21 mouse cellular contexts compared by ENCODE assay signal in the genomic region with DNA sequence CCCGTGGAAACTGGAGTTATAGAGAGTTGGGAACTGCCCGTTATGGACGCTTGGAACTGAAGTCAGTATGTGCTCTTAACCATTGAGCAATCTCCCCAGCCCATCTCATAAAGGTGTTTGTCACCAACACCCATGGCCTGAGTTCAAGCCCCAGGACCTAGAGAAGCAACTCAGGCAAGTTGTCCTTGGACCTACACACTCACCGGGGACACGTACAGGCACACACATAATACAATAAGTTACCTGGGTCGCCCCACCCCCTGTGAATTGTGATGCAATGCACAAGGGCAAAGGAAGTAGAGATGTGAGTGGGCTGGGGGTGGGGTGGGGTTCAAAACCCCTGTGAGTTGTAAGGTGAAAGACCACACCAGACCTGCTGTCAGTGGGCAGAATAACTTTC. TPM values are rescaled to one million over a fixed set of nuclear protein-coding genes. Genes with fewer than 3 reads are reported as not detected.
DNase-seq lines count a peak whose midpoint lies in the region; ATAC-seq and TF ChIP-seq lines count a peak whose summit lies in the region.
"Had no signal": no experiment of that assay in that cellular context is flagged by ENCODE, and none has a peak within 500 bp of the region (broad histone marks: within the 10 kb centered on the region; RNA-seq: fewer than 3 reads in every experiment).

No protein-coding gene starts in this region.

- DNase-seq in kidney, adult 11 months: no peak
- DNase-seq in yolk sac, embryonic 10.5 days (ENCODE audit: low spot score): peak; percentile 83
- DNase-seq in lung, postnatal 0 days (ENCODE audit: low spot score): no peak
- no peak for DNase-seq in cerebellum, postnatal 36 days
- DNase-seq: cerebellum, adult 8-10 months; gastrocnemius, postnatal 36 days; kidney, postnatal 10 days; right cerebral cortex, postnatal 4 days had no signal

- H3K27ac ChIP-seq in kidney, embryonic 16.5 days (ENCODE audit: low read length): no peak overlapping the region; the same call in 1 of the 2 replicates
- no peak overlapping the region for H3K27ac ChIP-seq in intestine, embryonic 16.5 days (ENCODE audit: low read length)
- H3K27ac ChIP-seq in liver, embryonic 12.5 days: peak overlapping the region; percentile 16
- no peak overlapping the region for H3K27ac ChIP-seq in lung, postnatal 0 days (ENCODE audit: low read length)
- H3K27ac ChIP-seq: hindbrain, embryonic 14.5 days; lung, embryonic 15.5 days; macrophage had no signal

- H3K36me3 ChIP-seq in kidney, embryonic 16.5 days (ENCODE audit: insufficient read depth, low read length): no peaks in the 10 kb centered on the region
- no peaks in the 10 kb centered on the region for H3K36me3 ChIP-seq in intestine, embryonic 16.5 days (ENCODE audit: control insufficient read depth, insufficient read depth, low read length)
- H3K36me3 ChIP-seq in liver, embryonic 12.5 days: no peaks in the 10 kb centered on the region
- H3K36me3 ChIP-seq in lung, postnatal 0 days (ENCODE audit: insufficient read depth, low read length): no peaks in the 10 kb centered on the region
- H3K36me3 ChIP-seq: heart, embryonic 12.5 days; lung, embryonic 15.5 days had no signal

- H3K4me1 ChIP-seq in kidney, embryonic 16.5 days (ENCODE audit: insufficient read depth, low read length): no peaks in the 10 kb centered on the region; the same call in 1 of the 2 replicates
- no peaks in the 10 kb centered on the region; the same call in 1 of the 2 replicates for H3K4me1 ChIP-seq in intestine, embryonic 16.5 days (ENCODE audit: control insufficient read depth, insufficient read depth, low read length)
- H3K4me1 ChIP-seq in liver, embryonic 12.5 days: peaks cover 46% of the 10 kb centered on the region
- H3K4me1 ChIP-seq in lung, postnatal 0 days (ENCODE audit: insufficient read depth, low read depth, low read length): peaks cover 7% of the 10 kb centered on the region; the same call in 1 of the 2 replicates

- no peak overlapping the region for H3K4me2 ChIP-seq in kidney, embryonic 16.5 days (replicated peaks; ENCODE audit: low read depth, low read length)
- no peak overlapping the region for H3K4me2 ChIP-seq in intestine, embryonic 16.5 days (ENCODE audit: low read depth, low read length)
- H3K4me2 ChIP-seq in liver, embryonic 12.5 days: no peak overlapping the region
- H3K4me2 ChIP-seq in lung, postnatal 0 days (replicated peaks; ENCODE audit: low read depth, low read length): no peak overlapping the region
- H3K4me2 ChIP-seq: heart, embryonic 12.5 days; hindbrain, embryonic 14.5 days; lung, embryonic 15.5 days; midbrain, embryonic 11.5 days had no signal

- no peaks in the 10 kb centered on the region for H3K27me3 ChIP-seq in kidney, embryonic 16.5 days (ENCODE audit: insufficient read depth, low read length)
- no peaks in the 10 kb centered on the region for H3K27me3 ChIP-seq in intestine, embryonic 16.5 days (replicated peaks; ENCODE audit: control insufficient read depth, insufficient read depth, low read length)
- H3K27me3 ChIP-seq in liver, embryonic 12.5 days (replicated peaks): no peaks in the 10 kb centered on the region
- H3K27me3 ChIP-seq in lung, postnatal 0 days (replicated peaks; ENCODE audit: insufficient read depth, low read length): no peaks in the 10 kb centered on the region
- H3K27me3 ChIP-seq: CH12.LX; heart, embryonic 12.5 days; lung, embryonic 15.5 days had no signal

- 86% methylated on average over 6 of the region's 6 CpGs for WGBS in kidney, embryonic 16.5 days
- 77% methylated on average over 6 of the region's 6 CpGs for WGBS in intestine, embryonic 16.5 days
- 76% methylated on average over 6 of the region's 6 CpGs for WGBS in liver, embryonic 12.5 days (ENCODE audit: insufficient replicate concordance)
- 74% methylated on average over 6 of the region's 6 CpGs for WGBS in lung, postnatal 0 days

- no peak overlapping the region for H3K4me3 ChIP-seq in kidney, embryonic 16.5 days (ENCODE audit: low read length)
- H3K4me3 ChIP-seq in intestine, embryonic 16.5 days (ENCODE audit: low read length): no peak overlapping the region
- no peak overlapping the region for H3K4me3 ChIP-seq in liver, embryonic 12.5 days
- H3K4me3 ChIP-seq in lung, postnatal 0 days (ENCODE audit: low read depth, low read length): no peak overlapping the region
- H3K4me3 ChIP-seq: heart, embryonic 12.5 days; lung, embryonic 15.5 days had no signal

- ATAC-seq in kidney, embryonic 16.5 days (ENCODE audit: low FRiP score, low TSS enrichment): 0 out of 2 replicates have a peak, but pooled peaks have one; percentile 5
- ATAC-seq in intestine, embryonic 16.5 days: peak; percentile 41
- ATAC-seq in liver, embryonic 12.5 days: peak; percentile 40
- ATAC-seq in lung, postnatal 0 days: no peak
- ATAC-seq in frontal cortex, adult (ENCODE audit: low TSS enrichment): no peak
- ATAC-seq: forebrain, embryonic 14.5 days had no signal

- H3K9me3 ChIP-seq in kidney, embryonic 16.5 days (ENCODE audit: low read length): no peaks in the 10 kb centered on the region
- no peaks in the 10 kb centered on the region for H3K9me3 ChIP-seq in intestine, embryonic 16.5 days (ENCODE audit: control insufficient read depth, low read length)
- H3K9me3 ChIP-seq in liver, embryonic 12.5 days (replicated peaks): no peaks in the 10 kb centered on the region
- H3K9me3 ChIP-seq in lung, postnatal 0 days (ENCODE audit: low read length): no peaks in the 10 kb centered on the region
- H3K9me3 ChIP-seq: heart, embryonic 12.5 days; lung, embryonic 15.5 days had no signal

- TF ChIP-seq CTCF in lung, postnatal 0 days (IDR thresholded peaks at IDR 0.05): no peak

- no peak overlapping the region for H3K9ac ChIP-seq in kidney, embryonic 16.5 days (replicated peaks; ENCODE audit: low read length)
- H3K9ac ChIP-seq in intestine, embryonic 16.5 days (ENCODE audit: low read depth, low read length): no peak overlapping the region
- H3K9ac ChIP-seq in liver, embryonic 12.5 days: no peak overlapping the region
- no peak overlapping the region for H3K9ac ChIP-seq in lung, postnatal 0 days (replicated peaks; ENCODE audit: low read depth)
- H3K9ac ChIP-seq: heart, embryonic 12.5 days; hindbrain, embryonic 14.5 days; lung, embryonic 15.5 days had no signal

- no peak for TF ChIP-seq EP300 in lung, postnatal 0 days (IDR thresholded peaks at IDR 0.05)

RNA-seq across cellular contexts. Expression of a gene that starts 5.2 kb away (rescaled TPM):
- polyA plus RNA-seq in kidney, embryonic 16.5 days (2015; fragmentation: Nextera tagmentation; extraction: Ambion mirVana): 1.6 and 2.2 TPM in 2 replicates
- polyA plus RNA-seq in intestine, embryonic 16.5 days (2015; fragmentation: Nextera tagmentation; extraction: Ambion mirVana): 2.6 and 8.3 TPM in 2 replicates
- polyA plus RNA-seq in liver, embryonic 12.5 days (2016; fragmentation: Nextera tagmentation; extraction: Ambion mirVana): 15.4 and 18.1 TPM in 2 replicates
- polyA plus RNA-seq in lung, postnatal 0 days (2015; fragmentation: Nextera tagmentation; extraction: Ambion mirVana): 0.38 and 0.88 TPM in 2 replicates
- polyA plus RNA-seq: forebrain, embryonic 14.5 days; hindbrain, embryonic 14.5 days; intestine, embryonic 14.5 days; limb, embryonic 11.5 days; macrophage; midbrain, embryonic 11.5 days had no signal

RNA-seq across cellular contexts. Expression of a gene that starts 5.3 kb away (rescaled TPM):
- 1.1 TPM in 1 of 2 replicates, not detected in the other for polyA plus RNA-seq in kidney, embryonic 16.5 days (2015; fragmentation: Nextera tagmentation; extraction: Ambion mirVana)
- not detected in 2 replicates for polyA plus RNA-seq in intestine, embryonic 16.5 days (2015; fragmentation: Nextera tagmentation; extraction: Ambion mirVana)
- polyA plus RNA-seq in liver, embryonic 12.5 days (2016; fragmentation: Nextera tagmentation; extraction: Ambion mirVana): 2.7 and 4.9 TPM in 2 replicates
- polyA plus RNA-seq in lung, postnatal 0 days (2015; fragmentation: Nextera tagmentation; extraction: Ambion mirVana): not detected in 2 replicates
- polyA plus RNA-seq: forebrain, embryonic 14.5 days; heart, embryonic 12.5 days; hindbrain, embryonic 14.5 days; intestine, embryonic 14.5 days; limb, embryonic 11.5 days; lung, embryonic 15.5 days; macrophage; midbrain, embryonic 11.5 days had no signal

RNA-seq across cellular contexts. Expression of a gene that starts 5.9 kb away (rescaled TPM):
- polyA plus RNA-seq in kidney, embryonic 16.5 days (2015; fragmentation: Nextera tagmentation; extraction: Ambion mirVana): 13.4 and 16.1 TPM in 2 replicates
- polyA plus RNA-seq in intestine, embryonic 16.5 days (2015; fragmentation: Nextera tagmentation; extraction: Ambion mirVana): 39.5 and 43.2 TPM in 2 replicates
- 190 and 197 TPM in 2 replicates for polyA plus RNA-seq in liver, embryonic 12.5 days (2016; fragmentation: Nextera tagmentation; extraction: Ambion mirVana)
- polyA plus RNA-seq in lung, postnatal 0 days (2015; fragmentation: Nextera tagmentation; extraction: Ambion mirVana): 61.1 and 63.8 TPM in 2 replicates

RNA-seq across cellular contexts. Expression of a gene that starts 8.8 kb away (rescaled TPM):
- 2.8 and 4.7 TPM in 2 replicates for polyA plus RNA-seq in kidney, embryonic 16.5 days (2015; fragmentation: Nextera tagmentation; extraction: Ambion mirVana)
- polyA plus RNA-seq in intestine, embryonic 16.5 days (2015; fragmentation: Nextera tagmentation; extraction: Ambion mirVana): 463 and 798 TPM in 2 replicates
- 389 and 406 TPM in 2 replicates for polyA plus RNA-seq in liver, embryonic 12.5 days (2016; fragmentation: Nextera tagmentation; extraction: Ambion mirVana)
- polyA plus RNA-seq in lung, postnatal 0 days (2015; fragmentation: Nextera tagmentation; extraction: Ambion mirVana): 4.2 and 4.9 TPM in 2 replicates
- polyA plus RNA-seq: forebrain, embryonic 14.5 days; hindbrain, embryonic 14.5 days; midbrain, embryonic 11.5 days had no signal

RNA-seq across cellular contexts. Expression of a gene that starts 12.5 kb away (rescaled TPM):
- polyA plus RNA-seq in kidney, embryonic 16.5 days (2015; fragmentation: Nextera tagmentation; extraction: Ambion mirVana): 291 and 312 TPM in 2 replicates
- polyA plus RNA-seq in intestine, embryonic 16.5 days (2015; fragmentation: Nextera tagmentation; extraction: Ambion mirVana): 314 and 355 TPM in 2 replicates
- polyA plus RNA-seq in liver, embryonic 12.5 days (2016; fragmentation: Nextera tagmentation; extraction: Ambion mirVana): 1,254 and 1,289 TPM in 2 replicates
- 768 and 1,006 TPM in 2 replicates for polyA plus RNA-seq in lung, postnatal 0 days (2015; fragmentation: Nextera tagmentation; extraction: Ambion mirVana)

Comparison
In these comparisons a context has a peak if more than half of its experiments do, and no peak if none do; other contexts are left out.
1. ATAC-seq: peak in kidney, embryonic 16.5 days (single experiment), intestine, embryonic 16.5 days (single experiment) and liver, embryonic 12.5 days (single experiment); none in lung, postnatal 0 days (single experiment) and frontal cortex, adult (single experiment).